Mouse (Mus musculus): Measurements from ENCODE around the gene Shisa5.

DNA sequence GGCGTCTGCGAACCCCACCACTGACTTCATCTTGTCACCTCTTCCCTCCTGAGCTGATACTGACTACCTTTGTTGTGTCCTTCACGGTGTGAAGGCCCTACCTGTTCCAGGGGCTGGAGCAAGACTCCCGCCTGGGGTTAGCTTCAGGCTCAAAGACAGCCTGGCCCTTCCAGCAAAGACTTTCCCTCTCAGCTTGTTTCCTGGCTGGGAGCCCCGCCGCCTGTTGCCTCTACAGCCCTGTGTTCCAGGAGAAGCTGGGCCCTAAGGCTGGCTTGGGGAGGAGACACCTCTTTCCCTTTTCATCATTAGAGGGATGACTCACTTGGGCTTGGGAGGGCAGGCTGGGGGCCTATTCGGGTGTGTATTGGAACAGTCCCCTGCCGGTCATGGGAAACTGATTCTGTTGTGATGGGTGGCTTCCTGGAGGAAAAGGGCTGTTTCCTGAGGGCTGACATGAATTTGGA, 568 bp downstream of the Shisa5 start:
- peak; percentile 41 for TF ChIP-seq POLR2A (IDR thresholded peaks at IDR 0.05; ENCODE audit: insufficient read length, low read depth)
- TF ChIP-seq MYOD1 (IDR thresholded peaks at IDR 0.05; ENCODE audit: control insufficient read depth in 1 of 3, insufficient read length in 2 of 3, low read depth in 2 of 3): no peak
- TF ChIP-seq USF1 (IDR thresholded peaks at IDR 0.05; ENCODE audit: low read depth): no peak
